Comparison of ENCODE assay signal across 8 mouse cellular contexts in the genomic region with DNA sequence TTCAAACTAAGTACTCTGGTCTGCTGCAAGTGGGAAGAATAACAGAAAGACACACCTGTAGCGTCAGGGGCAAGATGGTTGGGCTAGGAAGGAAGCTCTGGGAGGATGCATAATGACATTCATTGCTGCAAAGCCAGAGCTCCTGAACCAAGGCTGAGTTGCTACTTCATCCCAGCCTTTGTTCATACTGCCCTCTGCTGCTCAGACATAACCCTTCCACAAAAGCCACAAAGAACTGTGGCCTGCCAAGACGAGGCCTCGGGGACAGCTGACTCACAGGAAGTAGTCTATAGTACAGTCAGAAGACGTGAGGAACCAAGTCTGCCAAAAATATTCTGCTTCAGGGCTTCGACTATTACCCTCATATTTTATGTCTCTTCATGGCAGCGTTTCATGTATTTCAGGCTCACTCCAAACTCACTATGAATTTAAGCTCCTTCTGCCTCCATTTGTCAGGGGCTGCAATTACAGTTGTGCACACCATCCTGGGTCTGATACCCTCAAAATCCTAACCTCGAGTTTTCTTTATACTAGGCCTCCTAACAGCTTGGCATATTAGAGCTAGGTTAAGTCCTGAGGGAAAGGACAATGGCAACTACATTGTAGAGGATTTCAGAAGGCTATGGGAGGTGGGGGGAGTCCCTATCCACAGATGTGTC. TPM values are rescaled to one million over a fixed set of nuclear protein-coding genes. Genes with fewer than 3 reads are reported as not detected.
A peak's percentile ranks its signal among the peaks of the same experiment; 100 is the strongest.
DNase-seq lines count a peak whose midpoint lies in the region; ATAC-seq lines count a peak whose summit lies in the region.

No protein-coding gene starts in this region.

- no peak overlapping the region for H3K27ac ChIP-seq in hindbrain, embryonic 14.5 days

- peak; percentile 86 for ATAC-seq in hindbrain, embryonic 14.5 days (ENCODE audit: low FRiP score)

- WGBS in hindbrain, embryonic 14.5 days: 29% methylated on average over 7 of the region's 7 CpGs

- DNase-seq in Muller cell, postnatal 12 days (ENCODE audit: inconsistent ontology term): peak; percentile 82
- DNase-seq in cerebellum, postnatal 25 days: peak; percentile 59 to 77
- peak; percentile 59 to 71 for DNase-seq in frontal cortex, postnatal 36 days (ENCODE audit: low spot score in 2 of 2)
- DNase-seq in hindbrain, embryonic 14.5 days (ENCODE audit: low spot score): peak; percentile 73
- peak; percentile 29 to 53 for DNase-seq in layer of hippocampus, postnatal 25 days (ENCODE audit: extremely low spot score in 1 of 2, low spot score in 1 of 2)
- peak; percentile 77 for DNase-seq in lung, postnatal 14 days
- peak; percentile 15 for DNase-seq in retina, adult 2 months (ENCODE audit: low read depth, low spot score)
- peak; percentile 56 to 60 for DNase-seq in thymus, postnatal 36 days

- H3K4me1 ChIP-seq in hindbrain, embryonic 14.5 days (replicated peaks; ENCODE audit: control insufficient read depth, insufficient read depth, low read length): no peaks in the 10 kb centered on the region

- H3K36me3 ChIP-seq in hindbrain, embryonic 14.5 days (replicated peaks; ENCODE audit: control insufficient read depth, insufficient read depth): peaks cover 8% of the 10 kb centered on the region

- no peak overlapping the region for H3K4me3 ChIP-seq in hindbrain, embryonic 14.5 days (replicated peaks; ENCODE audit: low read length)

- no peak overlapping the region for H3K9ac ChIP-seq in hindbrain, embryonic 14.5 days

- no peak overlapping the region for H3K4me2 ChIP-seq in hindbrain, embryonic 14.5 days (replicated peaks)

- H3K9me3 ChIP-seq in hindbrain, embryonic 14.5 days (ENCODE audit: control insufficient read depth, low read length): no peaks in the 10 kb centered on the region

- no peaks in the 10 kb centered on the region for H3K27me3 ChIP-seq in hindbrain, embryonic 14.5 days (ENCODE audit: control insufficient read depth, insufficient read depth, low read length)

RNA-seq across cellular contexts. Expression of a gene that starts 25.9 kb away (rescaled TPM):
- polyA plus RNA-seq in hindbrain, embryonic 14.5 days (2014; fragmentation: Nextera tagmentation; extraction: Ambion mirVana): 8.8 and 9.0 TPM in 2 replicates
- total RNA-seq in layer of hippocampus, postnatal 25 days (2021): 1 to 10 TPM; 4.1 to 4.6 TPM

RNA-seq across cellular contexts. Expression of a gene that starts 38.3 kb away (rescaled TPM):
- polyA plus RNA-seq in hindbrain, embryonic 14.5 days (2014; fragmentation: Nextera tagmentation; extraction: Ambion mirVana): 63.8 and 71.3 TPM in 2 replicates
- total RNA-seq in layer of hippocampus, postnatal 25 days (2021): 10 to 100 TPM; 53.0 to 60.0 TPM

Comparison
In these comparisons a context has a peak if more than half of its experiments do, and no peak if none do; other contexts are left out.
1. DNase-seq: peak in every context shown above with its lines; median percentile 82 in Muller cell, postnatal 12 days; 77 in lung, postnatal 14 days; 73 in hindbrain, embryonic 14.5 days; 68 in cerebellum, postnatal 25 days; 65 in frontal cortex, postnatal 36 days; 58 in thymus, postnatal 36 days; 41 in layer of hippocampus, postnatal 25 days; 15 in retina, adult 2 months.